21 mouse cellular contexts compared by ENCODE assay signal in the genomic region with DNA sequence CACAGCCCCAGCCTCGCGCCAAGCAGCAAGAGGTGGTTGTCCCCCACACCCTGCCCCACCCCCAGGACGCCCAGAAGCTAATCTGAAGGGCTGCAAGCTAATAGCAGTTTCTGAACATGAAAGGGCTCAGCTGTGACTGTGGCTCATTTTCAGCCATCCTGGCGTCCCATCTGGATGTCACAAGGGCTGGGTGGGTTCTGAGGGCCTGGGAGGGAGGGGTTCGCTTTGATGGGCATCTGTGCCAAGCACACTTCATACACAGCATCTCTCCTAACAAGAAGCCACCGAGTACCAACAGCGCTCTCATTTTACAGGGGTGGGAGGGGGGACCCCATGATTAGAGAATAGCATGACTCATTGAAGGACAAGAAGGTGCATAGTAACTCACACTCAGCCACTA. TPM values are rescaled to one million over a fixed set of nuclear protein-coding genes. Genes with fewer than 3 reads are reported as not detected.
A peak's percentile ranks its signal among the peaks of the same experiment; 100 is the strongest.
DNase-seq lines count a peak whose midpoint lies in the region; ATAC-seq lines count a peak whose summit lies in the region.
"Had no signal": no experiment of that assay in that cellular context is flagged by ENCODE, and none has a peak within 500 bp of the region (broad histone marks: within the 10 kb centered on the region; RNA-seq: fewer than 3 reads in every experiment).

No protein-coding gene starts in this region.

- no peak overlapping the region for H3K4me3 ChIP-seq in hindbrain, embryonic 10.5 days
- no peak overlapping the region for H3K4me3 ChIP-seq in hindbrain, embryonic 16.5 days (ENCODE audit: low read length)
- H3K4me3 ChIP-seq in neural tube, embryonic 12.5 days, result no peak overlapping the region
- no peak overlapping the region for H3K4me3 ChIP-seq in hindbrain, embryonic 14.5 days (replicated peaks; ENCODE audit: low read length)
- H3K4me3 ChIP-seq: embryonic facial prominence, embryonic 13.5 days; hindbrain, embryonic 15.5 days; kidney, embryonic 15.5 days; lung, embryonic 15.5 days; midbrain, embryonic 12.5 days had no signal

- peaks cover 49% of the 10 kb centered on the region for H3K4me1 ChIP-seq in hindbrain, embryonic 10.5 days (replicated peaks)
- H3K4me1 ChIP-seq in hindbrain, embryonic 16.5 days (ENCODE audit: control insufficient read depth, insufficient read depth, low read depth, low read length), result no peaks in the 10 kb centered on the region
- peaks cover 26% of the 10 kb centered on the region for H3K4me1 ChIP-seq in neural tube, embryonic 12.5 days
- no peaks in the 10 kb centered on the region for H3K4me1 ChIP-seq in hindbrain, embryonic 14.5 days (replicated peaks; ENCODE audit: control insufficient read depth, insufficient read depth, low read length)
- H3K4me1 ChIP-seq: hindbrain, embryonic 15.5 days; lung, embryonic 15.5 days had no signal

- no peak overlapping the region for H3K4me2 ChIP-seq in hindbrain, embryonic 16.5 days (ENCODE audit: low read length)
- no peak overlapping the region for H3K4me2 ChIP-seq in neural tube, embryonic 12.5 days (replicated peaks)
- no peak overlapping the region for H3K4me2 ChIP-seq in hindbrain, embryonic 14.5 days (replicated peaks)
- H3K4me2 ChIP-seq: embryonic facial prominence, embryonic 13.5 days; hindbrain, embryonic 15.5 days; kidney, embryonic 15.5 days; lung, embryonic 15.5 days; midbrain, embryonic 12.5 days had no signal

- H3K9ac ChIP-seq in hindbrain, embryonic 16.5 days (ENCODE audit: low read depth, low read length), result no peak overlapping the region
- H3K9ac ChIP-seq in neural tube, embryonic 12.5 days, result no peak overlapping the region
- no peak overlapping the region for H3K9ac ChIP-seq in hindbrain, embryonic 14.5 days
- H3K9ac ChIP-seq: embryonic facial prominence, embryonic 13.5 days; hindbrain, embryonic 15.5 days; kidney, embryonic 15.5 days; liver, embryonic 14.5 days; lung, embryonic 15.5 days; midbrain, embryonic 12.5 days had no signal

- no peak for ATAC-seq in hindbrain, embryonic 16.5 days
- peak; percentile 26; the same call in 1 of the 2 replicates for ATAC-seq in neural tube, embryonic 12.5 days (ENCODE audit: low FRiP score, low read depth)
- no peak for ATAC-seq in hindbrain, embryonic 14.5 days (ENCODE audit: low FRiP score)
- ATAC-seq: intestine, postnatal 0 days had no signal

- peak overlapping the region; percentile 30 for H3K27ac ChIP-seq in hindbrain, embryonic 10.5 days
- H3K27ac ChIP-seq in hindbrain, embryonic 16.5 days (ENCODE audit: low read depth, low read length), result no peak overlapping the region
- H3K27ac ChIP-seq in neural tube, embryonic 12.5 days, result no peak overlapping the region
- 0 out of 2 replicates have a peak overlapping the region, but pooled peaks have one; percentile 3 for H3K27ac ChIP-seq in hindbrain, embryonic 14.5 days
- H3K27ac ChIP-seq: embryonic facial prominence, embryonic 13.5 days; hindbrain, embryonic 15.5 days; kidney, embryonic 15.5 days; liver, embryonic 14.5 days; lung, embryonic 15.5 days; midbrain, embryonic 12.5 days had no signal

- H3K36me3 ChIP-seq in hindbrain, embryonic 10.5 days, result peaks cover 4% of the 10 kb centered on the region; the same call in 1 of the 2 replicates
- peaks cover 2% of the 10 kb centered on the region; the same call in 1 of the 2 replicates for H3K36me3 ChIP-seq in hindbrain, embryonic 16.5 days (ENCODE audit: control insufficient read depth, insufficient read depth, low read length)
- no peaks in the 10 kb centered on the region for H3K36me3 ChIP-seq in neural tube, embryonic 12.5 days
- H3K36me3 ChIP-seq in hindbrain, embryonic 14.5 days (replicated peaks; ENCODE audit: control insufficient read depth, insufficient read depth), result no peaks in the 10 kb centered on the region
- H3K36me3 ChIP-seq: hindbrain, embryonic 15.5 days; kidney, embryonic 15.5 days; lung, embryonic 15.5 days; midbrain, embryonic 12.5 days had no signal

- H3K9me3 ChIP-seq in hindbrain, embryonic 10.5 days, result no peaks in the 10 kb centered on the region
- H3K9me3 ChIP-seq in hindbrain, embryonic 16.5 days (ENCODE audit: control insufficient read depth, low read length), result no peaks in the 10 kb centered on the region
- no peaks in the 10 kb centered on the region for H3K9me3 ChIP-seq in neural tube, embryonic 12.5 days
- no peaks in the 10 kb centered on the region for H3K9me3 ChIP-seq in hindbrain, embryonic 14.5 days (ENCODE audit: control insufficient read depth, low read length)
- H3K9me3 ChIP-seq: embryonic facial prominence, embryonic 13.5 days; hindbrain, embryonic 15.5 days; kidney, embryonic 15.5 days; lung, embryonic 15.5 days; midbrain, embryonic 12.5 days had no signal

- no peaks in the 10 kb centered on the region for H3K27me3 ChIP-seq in hindbrain, embryonic 10.5 days (ENCODE audit: insufficient read depth, poor library complexity, severe bottlenecking)
- H3K27me3 ChIP-seq in hindbrain, embryonic 16.5 days (replicated peaks; ENCODE audit: control insufficient read depth, insufficient read depth, low read length), result no peaks in the 10 kb centered on the region
- H3K27me3 ChIP-seq in neural tube, embryonic 12.5 days (replicated peaks), result no peaks in the 10 kb centered on the region
- H3K27me3 ChIP-seq in hindbrain, embryonic 14.5 days (ENCODE audit: control insufficient read depth, insufficient read depth, low read length), result no peaks in the 10 kb centered on the region
- H3K27me3 ChIP-seq: embryonic facial prominence, embryonic 13.5 days; hindbrain, embryonic 15.5 days; kidney, embryonic 15.5 days; lung, embryonic 15.5 days; midbrain, embryonic 12.5 days had no signal

- WGBS in hindbrain, embryonic 10.5 days, result 70% methylated on average over 7 of the region's 7 CpGs
- 55% methylated on average over 7 of the region's 7 CpGs for WGBS in hindbrain, embryonic 16.5 days
- WGBS in neural tube, embryonic 12.5 days, result 49% methylated on average over 7 of the region's 7 CpGs
- WGBS in hindbrain, embryonic 14.5 days, result 44% methylated on average over 7 of the region's 7 CpGs

- peak; percentile 20 for DNase-seq in hindbrain, embryonic 10.5 days (ENCODE audit: low spot score)
- DNase-seq in neural tube, embryonic 10.5 days (ENCODE audit: extremely low spot score, low spot score), result no peak
- DNase-seq in hindbrain, embryonic 14.5 days (ENCODE audit: low spot score), result no peak
- DNase-seq in heart, adult 18-20 months, result no peak
- no peak for DNase-seq in urinary bladder, postnatal 14 days (ENCODE audit: low spot score)
- DNase-seq: B cell, adult 2 months; cerebellum, adult 9-11 months; gastrocnemius, postnatal 14 days; kidney, postnatal 4 days; lung, postnatal 4 days; right cerebral cortex, postnatal 25 days had no signal

RNA-seq across cellular contexts. Expression of a gene that starts 14.9 kb away (rescaled TPM):
- 447 and 561 TPM in 2 replicates for polyA plus RNA-seq in hindbrain, embryonic 10.5 days (2016; fragmentation: Nextera tagmentation; extraction: Ambion mirVana)
- polyA plus RNA-seq in hindbrain, embryonic 16.5 days (2015; fragmentation: Nextera tagmentation; extraction: Ambion mirVana), result 200 and 206 TPM in 2 replicates
- polyA plus RNA-seq in neural tube, embryonic 12.5 days (2016; fragmentation: Nextera tagmentation; extraction: Ambion mirVana), result 487 and 528 TPM in 2 replicates
- polyA plus RNA-seq in hindbrain, embryonic 14.5 days (2014; fragmentation: Nextera tagmentation; extraction: Ambion mirVana), result 74.8 and 75.7 TPM in 2 replicates
- 10 to 100 TPM; 62.5 to 70.0 TPM for total RNA-seq in heart, adult 18-20 months (2021)

RNA-seq across cellular contexts. Expression of a gene that starts 28.3 kb away (rescaled TPM):
- not detected in 2 replicates for polyA plus RNA-seq in hindbrain, embryonic 10.5 days (2016; fragmentation: Nextera tagmentation; extraction: Ambion mirVana)
- polyA plus RNA-seq in hindbrain, embryonic 16.5 days (2015; fragmentation: Nextera tagmentation; extraction: Ambion mirVana), result 0.14 TPM in 1 of 2 replicates, not detected in the other
- polyA plus RNA-seq in neural tube, embryonic 12.5 days (2016; fragmentation: Nextera tagmentation; extraction: Ambion mirVana), result not detected in 2 replicates
- not detected in 2 replicates for polyA plus RNA-seq in hindbrain, embryonic 14.5 days (2014; fragmentation: Nextera tagmentation; extraction: Ambion mirVana)
- total RNA-seq in heart, adult 18-20 months (2021), result not detected
- polyA plus RNA-seq: embryonic facial prominence, embryonic 13.5 days; heart, embryonic 16.5 days; lung, embryonic 15.5 days; midbrain, embryonic 12.5 days had no signal

RNA-seq across cellular contexts. Expression of a gene that starts 49.3 kb away (rescaled TPM):
- 65.9 and 78.2 TPM in 2 replicates for polyA plus RNA-seq in hindbrain, embryonic 10.5 days (2016; fragmentation: Nextera tagmentation; extraction: Ambion mirVana)
- polyA plus RNA-seq in hindbrain, embryonic 16.5 days (2015; fragmentation: Nextera tagmentation; extraction: Ambion mirVana), result 50.0 and 54.0 TPM in 2 replicates
- 62.5 and 64.2 TPM in 2 replicates for polyA plus RNA-seq in neural tube, embryonic 12.5 days (2016; fragmentation: Nextera tagmentation; extraction: Ambion mirVana)
- polyA plus RNA-seq in hindbrain, embryonic 14.5 days (2014; fragmentation: Nextera tagmentation; extraction: Ambion mirVana), result 42.2 and 53.1 TPM in 2 replicates
- total RNA-seq in heart, adult 18-20 months (2021), result 1 to 10 TPM; 7.2 to 8.6 TPM

Comparison
In these comparisons a context has a peak if more than half of its experiments do, and no peak if none do; other contexts are left out.
1. H3K27ac ChIP-seq: peak in hindbrain, embryonic 10.5 days (single experiment) and hindbrain, embryonic 14.5 days (single experiment); none in hindbrain, embryonic 16.5 days (single experiment) and neural tube, embryonic 12.5 days (single experiment).